Mouse (Mus musculus) embryonic facial prominence, embryonic 10.5 days (tissue): Measurements from ENCODE around the gene Lix1l. TPM values are rescaled to one million over a fixed set of nuclear protein-coding genes. Genes with fewer than 3 reads are reported as not detected.

ENCODE experiments used
- DNase-seq: peaks from one replicate; pipeline ENCODE4 v3.0.0-alpha.2; 2017; ENCODE audit warnings: low spot score
- H3K27ac ChIP-seq: fragments of 300-500 bp; sonication (generic); replicated peaks from 2 replicates; pipeline ENCODE4 v1.5.1; 2016; ENCODE audit warnings: mild to moderate bottlenecking
- H3K27me3 ChIP-seq: fragments of 300-500 bp; sonication (generic); replicated peaks from 2 replicates; pipeline ENCODE4 v1.6.1; 2016; ENCODE audit warnings: low read depth, mild to moderate bottlenecking; ENCODE audit not compliant: poor library complexity, severe bottlenecking
- H3K36me3 ChIP-seq: fragments of 300-500 bp; sonication (generic); replicated peaks from 2 replicates; pipeline ENCODE4 v1.6.1; 2016; ENCODE audit warnings: mild to moderate bottlenecking, moderate library complexity
- H3K4me1 ChIP-seq: fragments of 300-500 bp; sonication (generic); 2 replicates; pipeline ENCODE4 v1.6.1; 2016
- H3K4me3 ChIP-seq: fragments of 300-500 bp; sonication (generic); 2 replicates; pipeline ENCODE4 v1.5.1; 2016; ENCODE audit warnings: mild to moderate bottlenecking, moderate library complexity
- H3K9me3 ChIP-seq: fragments of 300-500 bp; sonication (generic); 2 replicates; pipeline ENCODE4 v1.6.1; 2016; ENCODE audit warnings: mild to moderate bottlenecking
- WGBS: fragments of 180-500 bp; shearing (Covaris S2); methylation state at CpG from one replicate; pipeline ENCODE4 v1.1.7; 2016; 5-methylcytosine and 5-hydroxymethylcytosine counted together
- polyA plus RNA-seq: library from polyadenylated mRNA; unstranded; fragments of >200 nt; fragmentation: Nextera tagmentation; extraction: Ambion mirVana; gene quantifications from 2 replicates; pipeline ENCODE4 v1.2.1, GENCODE M21; 2016

Gene Lix1l
- polyA plus RNA-seq, result 5.2 and 5.6 TPM in 2 replicates

GRCm38 (mm10) chr3:96600639-96601250, at the start of gene Lix1l:
TSS of gene Lix1l (plus strand) at chr3:96601149.
- H3K9me3 ChIP-seq, result no peaks in the 10 kb centered on the region
- peaks cover 41% of the 10 kb centered on the region for H3K27me3 ChIP-seq
- peaks cover 21% of the 10 kb centered on the region for H3K36me3 ChIP-seq
- peak within 1 kb of the TSS; percentile 96 for H3K27ac ChIP-seq
- DNase-seq, result peak; percentile 96
- H3K4me3 ChIP-seq, result peak within 1 kb of the TSS; percentile 95
- WGBS, result under 1% methylated on average over 27 of the region's 27 CpGs
- H3K4me1 ChIP-seq, result peaks cover 76% of the 10 kb centered on the region

DNA sequence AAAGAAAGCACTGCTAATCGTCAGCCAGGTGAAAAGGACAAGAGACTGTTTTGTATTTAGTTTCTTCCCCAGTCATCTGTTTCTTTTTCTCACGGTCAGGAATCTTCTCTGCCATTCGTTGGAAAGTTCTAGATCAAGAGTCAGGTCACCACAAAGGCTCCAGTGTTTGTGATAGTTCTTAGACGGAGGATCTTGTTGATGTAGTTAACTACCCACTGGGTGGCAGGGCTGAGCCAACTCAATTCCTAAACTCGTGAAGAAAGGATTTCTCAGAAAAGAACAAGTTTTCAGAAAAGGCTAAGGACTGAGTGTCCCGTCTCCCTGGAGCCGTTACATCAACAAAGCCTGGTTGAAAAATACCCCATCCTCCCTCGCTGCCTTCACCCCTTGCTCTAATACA, 49.7 kb upstream of the Lix1l start:
- Histone ChIP-seq H3K4me1 (peaks cover 27% of the 10 kb centered on the region), H3K9me3 (no peaks in the 10 kb centered on the region), H3K27ac (peak overlapping the region; percentile 27), H3K36me3 (no peaks in the 10 kb centered on the region), H3K27me3 (peaks cover 14% of the 10 kb centered on the region), H3K4me3 (no peak overlapping the region)
- peak; percentile 56 for DNase-seq
- 18% methylated on average over 8 of the region's 8 CpGs for WGBS

GRCm38 (mm10) chr3:96551890-96552289, 49.1 kb upstream of the Lix1l start:
- Histone ChIP-seq H3K27me3 (peaks cover 7% of the 10 kb centered on the region), H3K4me1 (peaks cover 34% of the 10 kb centered on the region), H3K4me3 (no peak overlapping the region), H3K9me3 (no peaks in the 10 kb centered on the region), H3K27ac (peak overlapping the region; percentile 27), H3K36me3 (no peaks in the 10 kb centered on the region)
- WGBS, result 81% methylated on average over 7 of the region's 7 CpGs
- DNase-seq, result no peak

DNA sequence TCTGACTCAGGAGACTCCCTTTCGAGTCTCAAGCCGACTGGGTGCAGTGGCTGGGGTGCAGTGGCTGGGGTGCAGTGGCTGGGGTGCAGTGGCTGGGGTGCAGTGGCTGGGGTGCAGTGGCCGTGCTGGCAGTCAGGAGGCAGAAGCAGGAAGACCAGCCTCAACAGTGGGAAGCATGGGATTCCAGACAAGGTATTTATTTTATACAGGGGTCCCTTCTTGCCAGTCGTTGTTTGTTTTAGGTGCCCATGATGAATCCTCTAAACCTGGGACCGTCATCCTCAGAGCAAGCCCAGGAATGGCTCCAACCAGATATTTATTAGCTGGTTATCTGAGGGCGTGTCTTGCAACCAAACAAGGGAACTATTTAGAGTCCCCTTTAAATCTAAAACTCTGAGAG, 47.3 kb upstream of the Lix1l start:
- no peaks in the 10 kb centered on the region for H3K9me3 ChIP-seq
- H3K27me3 ChIP-seq, result no peaks in the 10 kb centered on the region
- peaks cover 37% of the 10 kb centered on the region for H3K4me1 ChIP-seq
- DNase-seq, result no peak
- H3K36me3 ChIP-seq, result no peaks in the 10 kb centered on the region
- H3K27ac ChIP-seq, result no peak overlapping the region
- no peak overlapping the region for H3K4me3 ChIP-seq
- 83% methylated on average over 6 of the region's 6 CpGs for WGBS

GRCm38 (mm10) chr3:96554251-96554650, 46.7 kb upstream of the Lix1l start:
- 78% methylated on average over 6 of the region's 6 CpGs for WGBS
- H3K27me3 ChIP-seq, result no peaks in the 10 kb centered on the region
- no peak for DNase-seq
- no peaks in the 10 kb centered on the region for H3K9me3 ChIP-seq
- no peak overlapping the region for H3K27ac ChIP-seq
- H3K4me1 ChIP-seq, result peaks cover 44% of the 10 kb centered on the region
- peaks cover under 1% of the 10 kb centered on the region for H3K36me3 ChIP-seq
- H3K4me3 ChIP-seq, result no peak overlapping the region

GRCm38 (mm10) chr3:96555041-96555596, 45.8 kb upstream of the Lix1l start:
- no peak overlapping the region for H3K4me3 ChIP-seq
- peaks cover 9% of the 10 kb centered on the region for H3K36me3 ChIP-seq
- DNase-seq, result no peak
- WGBS, result 53% methylated on average over 12 of the region's 12 CpGs
- H3K9me3 ChIP-seq, result no peaks in the 10 kb centered on the region
- peak overlapping the region; percentile 57 for H3K27ac ChIP-seq
- no peaks in the 10 kb centered on the region for H3K27me3 ChIP-seq
- peaks cover 53% of the 10 kb centered on the region for H3K4me1 ChIP-seq

GRCm38 (mm10) chr3:96555999-96556614, 44.8 kb upstream of the Lix1l start:
- WGBS, result 86% methylated on average over 15 of the region's 15 CpGs
- DNase-seq, result no peak
- H3K36me3 ChIP-seq, result peaks cover 19% of the 10 kb centered on the region
- no peaks in the 10 kb centered on the region for H3K27me3 ChIP-seq
- H3K4me3 ChIP-seq, result peak overlapping the region; percentile 80
- no peaks in the 10 kb centered on the region for H3K9me3 ChIP-seq
- H3K27ac ChIP-seq, result peak overlapping the region; percentile 88
- H3K4me1 ChIP-seq, result peaks cover 55% of the 10 kb centered on the region

DNA sequence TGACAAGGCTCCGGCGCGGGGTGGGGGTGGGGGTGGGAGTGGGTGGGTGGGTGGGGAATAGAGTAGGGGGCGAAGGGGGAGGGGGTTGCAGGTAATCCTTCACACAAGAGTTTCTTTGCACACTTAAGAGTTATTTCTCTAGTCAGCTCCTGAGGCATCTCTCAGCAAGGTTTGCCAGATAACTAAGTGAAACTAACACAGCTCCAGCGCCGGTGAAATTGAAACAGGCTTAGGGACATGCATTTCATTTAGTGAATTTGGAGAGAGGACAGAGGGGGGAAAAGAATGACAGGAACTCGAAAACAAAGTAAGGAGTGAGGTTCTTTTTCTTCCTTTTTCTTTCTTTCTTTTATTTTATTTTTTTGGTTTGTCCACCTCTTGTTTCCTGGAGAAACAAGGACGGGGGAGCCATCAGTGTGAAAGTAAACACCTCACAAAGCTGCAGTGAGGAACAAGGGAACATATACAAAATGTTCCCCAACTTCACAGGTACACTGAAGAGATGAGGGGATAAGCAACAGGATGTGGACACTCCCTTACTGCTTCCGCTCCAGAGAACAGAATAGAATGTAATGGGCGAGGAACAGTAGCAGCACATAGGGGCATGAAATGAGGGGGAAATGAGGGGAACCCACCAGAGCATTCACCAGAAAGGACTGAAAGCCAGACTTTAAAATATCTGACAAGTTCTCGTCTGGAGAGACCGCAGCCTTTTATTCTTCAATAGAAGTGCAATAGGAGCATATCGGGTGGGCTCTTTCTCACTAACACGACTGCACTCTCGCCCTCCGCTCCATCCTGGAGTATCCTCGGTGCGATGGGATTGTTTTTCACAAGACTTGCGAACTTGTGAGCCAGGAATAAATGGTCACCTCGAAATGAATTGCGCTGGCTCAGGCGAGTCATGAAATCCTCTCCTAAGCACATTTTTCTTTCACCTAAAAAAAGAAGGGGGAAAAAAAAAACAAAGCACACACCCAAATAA, 44.0 kb upstream of the Lix1l start:
- Histone ChIP-seq H3K4me1 (peaks cover 57% of the 10 kb centered on the region), H3K9me3 (no peaks in the 10 kb centered on the region), H3K27ac (peak overlapping the region; percentile 88), H3K27me3 (no peaks in the 10 kb centered on the region), H3K4me3 (peak overlapping the region; percentile 80), H3K36me3 (peaks cover 23% of the 10 kb centered on the region)
- no peak for DNase-seq
- 11% methylated on average over 22 of the region's 22 CpGs for WGBS

DNA sequence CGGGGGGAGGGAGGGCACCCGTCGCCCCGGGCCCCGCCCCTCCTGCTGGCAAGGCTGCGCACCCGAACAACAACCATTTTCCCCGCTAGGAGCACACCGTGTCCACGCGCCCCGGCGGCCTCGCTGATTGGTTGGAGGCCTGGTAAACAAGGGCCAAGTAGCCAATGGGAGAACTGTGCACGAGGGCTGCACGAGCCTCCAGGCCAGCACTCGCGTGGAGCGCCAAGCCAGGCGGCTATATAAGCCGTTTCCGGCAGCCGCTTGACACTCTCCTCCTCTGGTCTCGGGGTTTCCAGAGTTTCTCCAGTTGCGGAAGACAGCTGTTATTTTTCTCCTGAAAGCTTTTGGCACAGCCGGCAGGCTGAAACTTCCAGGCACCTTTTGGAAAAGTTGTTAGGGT, 43.3 kb upstream of the Lix1l start, which contains the start of gene Txnip:
Gene Txnip, plus strand, starts transcription at position 264 of the 400 bp plus-strand sequence.
- Histone ChIP-seq H3K4me3 (peak within 1 kb of the TSS; percentile 80), H3K27ac (peak within 1 kb of the TSS; percentile 88), H3K27me3 (no peaks in the 10 kb centered on the region), H3K36me3 (peaks cover 23% of the 10 kb centered on the region), H3K9me3 (no peaks in the 10 kb centered on the region), H3K4me1 (peaks cover 58% of the 10 kb centered on the region)
- under 1% methylated on average over 26 of the region's 26 CpGs for WGBS
- peak; percentile 100 for DNase-seq

DNA sequence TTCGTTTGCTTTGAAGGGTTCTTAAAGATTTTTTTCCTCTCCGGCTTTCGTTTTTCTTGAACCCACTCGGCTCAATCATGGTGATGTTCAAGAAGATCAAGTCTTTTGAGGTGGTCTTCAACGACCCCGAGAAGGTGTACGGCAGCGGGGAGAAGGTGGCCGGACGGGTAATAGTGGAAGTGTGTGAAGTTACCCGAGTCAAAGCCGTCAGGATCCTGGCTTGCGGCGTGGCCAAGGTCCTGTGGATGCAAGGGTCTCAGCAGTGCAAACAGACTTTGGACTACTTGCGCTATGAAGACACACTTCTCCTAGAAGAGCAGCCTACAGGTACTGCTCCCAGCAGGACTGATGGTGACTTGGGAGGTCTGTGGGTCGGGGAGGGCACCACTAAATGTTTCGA, 42.8 kb upstream of the Lix1l start:
- DNase-seq, result peak; percentile 41
- Histone ChIP-seq H3K27ac (peak overlapping the region; percentile 88), H3K9me3 (no peaks in the 10 kb centered on the region), H3K4me1 (peaks cover 58% of the 10 kb centered on the region), H3K27me3 (no peaks in the 10 kb centered on the region), H3K4me3 (peak overlapping the region; percentile 80), H3K36me3 (peaks cover 23% of the 10 kb centered on the region)
- 1% methylated on average over 17 of the region's 17 CpGs for WGBS

DNA sequence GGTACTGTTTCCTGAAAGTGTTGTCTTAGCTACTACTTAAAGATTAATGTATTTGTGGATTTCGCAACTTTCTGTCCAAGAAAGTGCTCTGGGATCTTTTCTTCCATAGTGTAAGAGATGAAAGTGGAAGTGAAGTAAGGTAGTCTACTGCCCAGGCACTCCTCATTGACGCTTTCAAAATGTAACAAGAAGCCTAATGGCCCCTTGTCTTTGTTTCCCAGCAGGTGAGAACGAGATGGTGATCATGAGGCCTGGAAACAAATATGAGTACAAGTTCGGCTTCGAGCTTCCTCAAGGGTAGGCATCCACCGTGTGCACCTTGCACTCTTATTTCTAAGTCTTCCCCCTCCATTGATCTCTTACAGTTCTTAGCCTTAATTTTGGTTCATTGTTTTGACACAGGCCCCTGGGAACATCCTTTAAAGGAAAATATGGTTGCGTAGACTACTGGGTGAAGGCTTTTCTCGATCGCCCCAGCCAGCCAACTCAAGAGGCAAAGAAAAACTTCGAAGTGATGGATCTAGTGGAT, 42.2 kb upstream of the Lix1l start:
- H3K36me3 ChIP-seq, result peaks cover 23% of the 10 kb centered on the region
- H3K27ac ChIP-seq, result peak overlapping the region; percentile 88
- 57% methylated on average over 10 of the region's 10 CpGs for WGBS
- DNase-seq, result no peak
- H3K9me3 ChIP-seq, result no peaks in the 10 kb centered on the region
- H3K4me3 ChIP-seq, result peak overlapping the region; percentile 80
- peaks cover 59% of the 10 kb centered on the region for H3K4me1 ChIP-seq
- H3K27me3 ChIP-seq, result no peaks in the 10 kb centered on the region

- Histone ChIP-seq H3K9me3 (no peaks in the 10 kb centered on the region), H3K4me1 (peaks cover 66% of the 10 kb centered on the region), H3K36me3 (peaks cover 23% of the 10 kb centered on the region), H3K27me3 (no peaks in the 10 kb centered on the region), H3K27ac (no peak overlapping the region), H3K4me3 (peak overlapping the region; percentile 80)
- no peak for DNase-seq
- 90% methylated on average over 12 of the region's 12 CpGs for WGBS
These were observed 41.5 kb upstream of the Lix1l start for GRCm38 (mm10) chr3:96559398-96559910.
